Mouse (Mus musculus) thymus, adult 2 months (tissue): Measurements from ENCODE around the gene Slc25a13. TPM values are rescaled to one million over a fixed set of nuclear protein-coding genes. Genes with fewer than 3 reads are reported as not detected.
A peak's percentile ranks its signal among the peaks of the same experiment; 100 is the strongest.

Source experiments
- DNase-seq: peaks from one replicate; pipeline ENCODE4 v3.0.0; 2021
- H3K27ac ChIP-seq: fragments of 200-500 bp; 2 replicates; pipeline ENCODE4 v1.5.1; 2012; ENCODE audit warnings: low read length, control low read depth; ENCODE audit not compliant: control insufficient read depth, insufficient read depth
- H3K27me3 ChIP-seq: fragments of 200-500 bp; 2 replicates; pipeline ENCODE4 v1.6.1; 2012; ENCODE audit warnings: mild to moderate bottlenecking, low read length, moderate library complexity, mixed read lengths; ENCODE audit not compliant: control insufficient read depth, insufficient read depth
- H3K36me3 ChIP-seq: fragments of 200-500 bp; 2 replicates; pipeline ENCODE4 v1.6.1; 2012; ENCODE audit warnings: mild to moderate bottlenecking, low read length, moderate library complexity; ENCODE audit not compliant: control insufficient read depth, insufficient read depth
- H3K4me1 ChIP-seq: fragments of 200-500 bp; replicated peaks from 2 replicates; pipeline ENCODE4 v1.6.1; 2012; ENCODE audit warnings: low read length; ENCODE audit not compliant: control insufficient read depth, insufficient read depth
- H3K4me3 ChIP-seq: fragments of 200-500 bp; 2 replicates; pipeline ENCODE4 v1.5.1; 2012; ENCODE audit warnings: mild to moderate bottlenecking, low read length, control low read depth, moderate library complexity; ENCODE audit not compliant: control insufficient read depth, insufficient read depth
- CTCF ChIP-seq: fragments of 200-500 bp; IDR thresholded peaks from 2 replicates; pipeline ENCODE4 v1.5.1; 2012; ENCODE audit warnings: mild to moderate bottlenecking, control low read depth, low read length, moderate library complexity, borderline replicate concordance; ENCODE audit not compliant: control insufficient read depth, poor library complexity, insufficient read depth; ENCODE audit errors: extremely low read depth
- POLR2A ChIP-seq: fragments of 200-500 bp; IDR thresholded peaks from 2 replicates; pipeline ENCODE4 v1.6.1; 2012; ENCODE audit warnings: mild to moderate bottlenecking, low read length, control low read depth, moderate library complexity; ENCODE audit not compliant: control insufficient read depth, poor library complexity, insufficient read depth; ENCODE audit errors: extremely low read depth
- WGBS: fragments of 180-500 bp; shearing (Covaris S2); methylation state at CpG from one replicate; pipeline ENCODE4 v1.1.7; 2018; 5-methylcytosine and 5-hydroxymethylcytosine counted together
- polyA plus RNA-seq: library from polyadenylated mRNA; depleted of rRNA; stranded (reverse); fragments of >200 nt; gene quantifications from 2 replicates; pipeline ENCODE4 v1.2.3, GENCODE M21; 2012; rRNA removed

The Slc25a13 gene
- 6.0 and 9.2 TPM in 2 replicates for polyA plus RNA-seq

DNA sequence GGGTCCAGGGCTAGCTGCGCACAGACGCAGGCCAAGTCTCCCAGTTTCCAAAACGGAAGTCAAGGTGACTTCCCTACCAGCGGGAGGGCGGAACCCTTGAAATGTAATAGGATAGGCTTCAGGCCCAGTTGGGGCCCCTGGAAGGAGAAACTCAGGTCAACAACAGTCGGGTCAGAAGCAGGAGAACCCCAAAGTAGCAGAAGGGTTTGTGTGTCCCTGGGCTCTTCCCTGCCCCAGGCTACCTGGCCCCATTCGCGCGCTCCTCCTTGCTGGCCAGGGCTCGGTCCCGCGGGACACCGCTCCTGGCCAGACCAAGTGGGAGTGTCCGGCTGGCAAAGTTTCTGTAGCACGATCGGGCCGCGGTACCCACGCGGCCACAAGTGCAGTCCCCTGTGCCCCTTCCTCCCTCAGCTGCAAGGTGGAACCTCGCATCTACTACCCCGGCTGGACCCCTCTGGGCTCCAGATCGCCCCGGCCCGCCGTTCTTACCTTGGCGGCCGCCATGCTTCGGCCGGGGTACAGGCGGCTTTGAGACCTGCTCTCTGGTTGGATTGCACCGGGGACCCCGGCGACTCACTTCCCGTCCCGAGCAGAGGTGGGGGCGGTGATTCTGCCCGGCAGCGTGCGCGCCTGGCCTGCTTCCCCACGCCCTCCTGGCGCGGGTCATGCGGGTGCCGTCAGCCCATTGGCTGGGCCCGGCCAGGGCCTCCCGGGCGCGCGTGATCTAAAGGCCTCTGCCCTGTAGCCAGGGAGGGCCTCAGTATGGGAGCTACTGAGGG lies at the start of gene Slc25a13:
Slc25a13 (minus strand) TSS at position 667 of the 779 bp plus-strand sequence.
- TF ChIP-seq CTCF (no peak), POLR2A (no peak)
- WGBS, result 2% methylated on average over 51 of the region's 51 CpGs
- H3K27ac ChIP-seq, result no peak within 1 kb of the TSS

DNA sequence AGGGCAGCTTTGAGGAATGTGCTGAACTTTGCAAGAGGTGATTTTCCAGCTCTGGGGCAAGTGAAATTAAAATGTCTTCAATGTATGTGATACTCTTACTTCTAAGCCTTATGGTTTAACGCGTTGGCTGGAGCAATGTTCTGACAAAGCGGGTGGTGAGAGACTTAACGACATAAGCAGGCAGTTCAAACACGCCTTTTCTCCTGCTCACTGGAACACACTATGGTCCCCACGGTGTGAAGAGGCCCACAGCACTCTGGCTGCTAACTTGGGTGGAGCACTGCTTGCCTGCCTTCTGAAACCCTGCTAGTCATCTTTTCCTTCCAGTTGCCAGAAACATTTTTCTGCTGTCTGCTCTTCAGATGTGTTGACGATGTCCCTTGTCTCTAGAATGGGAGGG lies 48.8 kb upstream of the Slc25a13 start:
- Histone ChIP-seq H3K27ac (no peak overlapping the region), H3K4me1 (no peaks in the 10 kb centered on the region), H3K27me3 (no peaks in the 10 kb centered on the region), H3K4me3 (no peak overlapping the region), H3K36me3 (no peaks in the 10 kb centered on the region)
- TF ChIP-seq POLR2A (no peak), CTCF (no peak)
- no peak for DNase-seq
- 96% methylated on average over 7 of the region's 7 CpGs for WGBS

More for the DNA sequence above, at the start of gene Slc25a13:
- Histone ChIP-seq H3K27me3 (no peaks in the 10 kb centered on the region), H3K4me3 (peak within 1 kb of the TSS; percentile 68), H3K4me1 (peaks cover 6% of the 10 kb centered on the region; the same call in 1 of the 2 replicates), H3K36me3 (no peaks in the 10 kb centered on the region)
- peak; percentile 63 for DNase-seq

DNA sequence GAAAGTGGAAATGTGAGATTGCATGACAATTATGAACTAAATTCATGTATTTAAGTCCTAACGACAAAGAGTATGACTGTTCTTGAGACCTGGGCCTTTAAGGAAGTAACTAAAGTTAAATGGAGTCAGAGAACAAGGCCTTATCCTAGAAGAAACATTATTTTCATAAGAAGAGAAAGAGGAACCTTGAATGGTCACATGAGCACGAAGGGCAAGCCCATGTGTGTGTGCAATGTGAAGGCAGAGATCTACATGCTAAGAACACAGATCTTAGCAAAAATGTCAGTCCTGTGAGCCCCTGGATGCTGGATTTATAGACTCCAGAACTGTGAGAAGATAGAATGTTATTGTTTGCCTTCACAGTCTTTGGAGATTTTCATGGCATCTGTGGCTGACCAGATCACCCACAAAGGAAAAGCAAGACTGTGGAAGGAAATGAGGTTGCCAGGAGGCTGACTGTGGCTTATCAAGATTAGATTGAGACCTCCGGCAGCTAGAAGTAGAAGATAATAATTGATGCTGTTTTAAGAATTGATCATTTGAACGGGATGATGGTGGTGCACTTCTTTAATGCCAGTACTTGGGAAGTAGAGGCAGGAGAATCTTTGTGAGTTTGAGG lies 46.4 kb upstream of the Slc25a13 start:
- TF ChIP-seq CTCF, result no peak
- no peak for TF ChIP-seq POLR2A
- H3K27me3 ChIP-seq, result no peaks in the 10 kb centered on the region
- no peak overlapping the region for H3K27ac ChIP-seq
- H3K4me1 ChIP-seq, result no peaks in the 10 kb centered on the region
- DNase-seq, result no peak
- H3K36me3 ChIP-seq, result no peaks in the 10 kb centered on the region
- no peak overlapping the region for H3K4me3 ChIP-seq
- 16% methylated on average over 4 of the region's 4 CpGs for WGBS

DNA sequence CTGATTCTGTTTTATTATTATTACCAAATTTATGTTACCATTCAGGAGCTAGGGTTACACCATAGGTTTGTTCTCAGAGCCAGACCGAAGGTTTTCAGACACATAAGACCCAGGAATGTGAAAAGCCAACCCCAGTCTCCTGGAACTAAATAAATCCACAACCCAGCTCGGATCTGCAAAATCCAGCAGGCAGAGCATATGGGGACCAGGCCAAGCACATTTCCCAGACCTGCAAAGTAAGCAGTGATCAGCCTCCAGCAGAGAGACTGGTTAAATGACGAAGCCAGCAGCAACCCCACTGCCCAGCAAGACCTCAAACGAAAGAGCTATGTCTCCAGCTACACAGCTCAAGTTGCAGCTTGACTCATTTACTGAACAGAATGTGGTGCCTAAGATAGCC lies 43.9 kb upstream of the Slc25a13 start:
- Histone ChIP-seq H3K27me3 (no peaks in the 10 kb centered on the region), H3K4me1 (no peaks in the 10 kb centered on the region), H3K27ac (no peak overlapping the region), H3K4me3 (no peak overlapping the region), H3K36me3 (no peaks in the 10 kb centered on the region)
- WGBS, result 92% methylated on average over 4 of the region's 4 CpGs
- no peak for DNase-seq
- TF ChIP-seq POLR2A (no peak), CTCF (no peak)

DNA sequence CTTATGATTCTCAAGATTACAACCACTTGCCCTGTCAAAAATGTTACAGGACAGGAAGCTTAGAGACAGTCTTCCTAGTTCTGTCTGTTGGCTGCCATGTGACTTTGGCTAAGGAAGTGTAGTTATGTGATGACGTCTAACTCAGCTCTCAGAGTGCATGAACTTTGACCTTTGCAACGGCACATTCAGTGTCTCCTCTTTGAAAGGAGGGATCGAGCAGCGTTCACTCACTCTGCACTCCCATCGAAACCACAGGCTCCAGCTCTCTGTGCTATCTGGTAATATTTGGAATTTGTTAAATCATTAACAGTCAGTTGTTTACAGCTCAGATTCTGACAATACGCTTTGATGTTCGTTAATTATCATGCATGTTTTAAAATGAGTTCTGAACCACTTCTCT lies 31.5 kb upstream of the Slc25a13 start:
- no peaks in the 10 kb centered on the region for H3K36me3 ChIP-seq
- H3K27ac ChIP-seq, result no peak overlapping the region
- no peak for DNase-seq
- H3K4me1 ChIP-seq, result no peaks in the 10 kb centered on the region
- TF ChIP-seq POLR2A, result no peak
- TF ChIP-seq CTCF, result no peak
- H3K4me3 ChIP-seq, result no peak overlapping the region
- H3K27me3 ChIP-seq, result no peaks in the 10 kb centered on the region
- WGBS, result 88% methylated on average over 7 of the region's 7 CpGs

DNA sequence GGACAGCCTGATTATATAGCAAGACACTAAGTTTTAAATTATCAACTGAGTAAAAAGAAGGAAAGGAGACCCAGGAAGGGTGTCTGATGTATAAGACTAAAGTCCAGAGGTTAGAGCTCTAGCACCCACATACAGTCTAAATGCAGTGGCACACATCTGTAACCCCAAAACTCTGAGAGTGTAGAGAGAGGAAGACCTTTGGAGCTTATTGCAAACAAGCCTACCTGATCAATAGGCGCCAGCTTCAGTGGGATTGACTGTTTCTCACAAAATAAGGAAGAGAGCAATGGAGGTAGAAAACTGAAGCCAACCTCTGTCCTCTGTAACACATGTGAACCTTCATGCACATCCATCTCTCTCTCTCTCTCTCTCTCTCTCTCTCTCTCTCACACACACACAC lies 26.9 kb upstream of the Slc25a13 start:
- Histone ChIP-seq H3K4me3 (no peak overlapping the region), H3K36me3 (no peaks in the 10 kb centered on the region), H3K27me3 (no peaks in the 10 kb centered on the region), H3K4me1 (no peaks in the 10 kb centered on the region), H3K27ac (no peak overlapping the region)
- DNase-seq, result no peak
- TF ChIP-seq CTCF, result no peak
- TF ChIP-seq POLR2A, result no peak
- 92% methylated on average over 1 of the region's 1 CpGs for WGBS

DNA sequence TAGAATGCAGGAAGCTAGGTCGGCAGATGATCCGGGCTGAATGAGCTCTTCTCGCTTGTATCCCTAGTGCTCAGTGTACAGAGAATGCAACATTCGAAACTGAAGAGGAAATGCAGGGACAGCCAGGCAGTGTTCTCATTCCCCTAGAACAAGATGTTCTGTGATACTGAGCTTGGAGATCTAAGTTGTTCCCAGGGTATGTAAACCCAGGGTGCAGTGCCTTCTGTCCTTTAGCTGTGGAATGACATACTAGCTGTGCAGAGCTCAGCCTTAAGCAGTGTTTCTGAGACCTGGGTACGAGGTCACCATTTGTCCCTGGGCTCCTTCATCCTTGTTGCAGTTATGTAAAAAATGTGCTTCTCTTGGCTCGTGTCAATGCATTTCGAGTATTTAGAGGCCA lies 25.1 kb upstream of the Slc25a13 start:
- TF ChIP-seq POLR2A (no peak), CTCF (no peak)
- WGBS, result 90% methylated on average over 7 of the region's 7 CpGs
- H3K4me3 ChIP-seq, result no peak overlapping the region
- H3K27me3 ChIP-seq, result no peaks in the 10 kb centered on the region
- H3K36me3 ChIP-seq, result no peaks in the 10 kb centered on the region
- no peak for DNase-seq
- no peaks in the 10 kb centered on the region for H3K4me1 ChIP-seq
- no peak overlapping the region for H3K27ac ChIP-seq
